Mouse (Mus musculus) bone marrow macrophage, adult 2 months (primary cell): ENCODE measurements around the gene Scg3.

ENCODE experiments used
- CTCF ChIP-seq: IDR thresholded peaks from 2 replicates; pipeline ENCODE4 v1.5.1; 2012; ENCODE audit warnings: low read depth, mild to moderate bottlenecking, low read length, moderate library complexity
- POLR2A ChIP-seq: IDR thresholded peaks from 2 replicates; pipeline ENCODE4 v1.6.1; 2012; ENCODE audit warnings: mild to moderate bottlenecking, low read depth, low read length, borderline replicate concordance

DNA sequence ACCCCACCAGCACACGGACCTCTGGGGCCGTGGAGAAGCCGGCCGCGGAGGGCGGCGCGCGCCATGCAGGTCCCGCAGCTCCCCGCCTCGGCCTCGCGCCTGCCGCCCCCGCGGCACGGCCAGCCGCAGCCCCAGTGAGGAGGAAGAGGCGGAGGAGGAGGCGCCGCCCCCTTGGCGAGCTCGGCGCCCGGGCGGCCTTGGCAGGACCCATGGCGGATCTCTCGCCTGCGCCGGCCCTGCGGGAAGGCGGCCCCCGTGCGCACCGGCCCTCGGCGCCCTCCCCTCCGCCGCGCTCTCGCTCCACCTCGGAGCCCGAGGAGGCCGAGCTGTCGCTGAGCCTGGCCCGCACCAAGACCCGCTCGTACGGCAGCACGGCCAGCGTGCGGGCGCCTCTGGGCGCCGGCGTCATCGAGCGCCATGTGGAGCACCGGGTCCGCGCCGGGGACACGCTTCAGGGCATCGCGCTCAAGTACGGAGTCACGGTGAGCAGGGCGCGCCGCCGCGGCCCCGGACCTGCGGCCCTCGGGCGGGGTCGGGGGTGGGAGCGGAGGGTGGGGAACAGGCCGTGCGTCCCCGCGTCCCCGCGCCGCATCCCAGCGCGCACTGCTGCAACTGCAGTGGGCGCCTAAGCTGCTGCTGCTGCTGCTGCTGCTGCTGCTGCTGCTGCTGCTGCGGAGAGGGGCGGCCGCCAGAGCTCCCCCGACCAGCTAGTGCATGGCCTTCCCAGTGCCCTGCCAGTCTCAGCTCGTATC is 58.1 kb downstream of the Scg3 start, which contains the start of gene Lysmd2:
- TF ChIP-seq POLR2A (no peak), CTCF (no peak)
